Mouse (Mus musculus) kidney, adult 2 months (tissue): ENCODE measurements around the gene 2900026A02Rik.
A peak's percentile ranks its signal among the peaks of the same experiment; 100 is the strongest.

Source experiments
- CTCF ChIP-seq: fragments of 200-500 bp; conservative IDR thresholded peaks from 2 replicates; pipeline ENCODE4 v1.5.1; 2011; ENCODE audit warnings: low read depth, mild to moderate bottlenecking, control low read depth, low read length, moderate library complexity, mixed read lengths; ENCODE audit not compliant: insufficient read depth, insufficient read length
- POLR2A ChIP-seq: fragments of 200-500 bp; IDR thresholded peaks from one replicate; pipeline ENCODE4 v1.6.1; 2011; ENCODE audit warnings: low read depth, low read length, control low read depth

- TF ChIP-seq POLR2A (no peak), CTCF (peak; percentile 60)
Measured at GRCm38 (mm10) chr5:113167733-113168132, 53.3 kb downstream of the 2900026A02Rik start.
